Mouse (Mus musculus): ENCODE results near the gene Yif1a. TPM values are rescaled to one million over a fixed set of nuclear protein-coding genes. Genes with fewer than 3 reads are reported as not detected.

The Yif1a gene
- 58.0 TPM for polyA plus RNA-seq (2017; shearing (Covaris generic))

GRCm38 (mm10) chr19:5087884-5088728, at the start of gene Yif1a:
Gene Yif1a (plus strand): TSS chr19:5088538.

DNA sequence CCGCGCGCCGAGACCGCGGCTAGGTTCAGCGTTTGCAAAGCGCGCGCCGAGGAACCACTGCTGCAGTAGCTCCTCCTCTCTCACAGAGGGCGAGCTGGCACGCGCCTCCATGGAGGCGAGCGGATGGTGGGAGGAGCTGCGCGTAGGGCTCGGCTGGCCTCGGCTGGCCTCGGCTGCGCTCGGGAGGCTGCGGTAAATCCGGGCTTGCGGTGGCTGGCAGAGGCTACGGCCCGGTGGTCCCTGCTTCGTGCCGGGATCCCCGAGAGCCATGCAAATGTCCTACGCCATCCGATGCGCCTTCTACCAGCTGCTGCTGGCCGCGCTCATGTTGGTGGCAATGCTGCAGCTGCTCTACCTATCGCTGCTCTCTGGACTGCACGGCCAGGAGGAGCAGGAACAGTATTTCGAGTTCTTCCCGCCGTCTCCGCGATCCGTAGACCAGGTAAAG, 49.6 kb upstream of the Yif1a start, which contains the start of the genes B4gat1 and AC124502.3:
Gene B4gat1, plus strand, starts transcription at position 118 of the 448 bp plus-strand sequence.
Gene AC124502.3, plus strand, starts transcription at position 183 of the 448 bp plus-strand sequence.

GRCm38 (mm10) chr19:5040862-5041523, 47.3 kb upstream of the Yif1a start, which contains the start of gene Brms1:
Gene Brms1 (plus strand): TSS chr19:5041354.

GRCm38 (mm10) chr19:5050047-5050905, 38.1 kb upstream of the Yif1a start, which contains the start of gene Rin1:
Gene Rin1 (plus strand): TSS chr19:5050481.

GRCm38 (mm10) chr19:5067867-5068569, 20.3 kb upstream of the Yif1a start, which contains the start of gene Cd248:
Gene Cd248 (plus strand): TSS chr19:5068078.

GRCm38 (mm10) chr19:5085145-5085863, 3.0 kb upstream of the Yif1a start, which contains the start of gene Tmem151a:
Gene Tmem151a (minus strand): TSS chr19:5085531.

GRCm38 (mm10) chr19:5098363-5099143, 10.2 kb downstream of the Yif1a start, which contains the start of gene Cnih2:
Gene Cnih2 (minus strand): TSS chr19:5098521.

GRCm38 (mm10) chr19:5106731-5107191, 18.4 kb downstream of the Yif1a start, which contains the start of gene Rab1b:
Gene Rab1b (minus strand): TSS chr19:5107072.

GRCm38 (mm10) chr19:5118384-5118698, 30.0 kb downstream of the Yif1a start, which contains the start of gene Klc2:
Gene Klc2 (minus strand): TSS chr19:5118560.

Other genes starting within 250 kb of the Yif1a start
- gene Ccs, start 249.2 kb upstream of the Yif1a start, polyA plus RNA-seq (2017; shearing (Covaris generic)) = 213 TPM
- 0.28 TPM for gene Ccdc87, start 249.2 kb upstream of the Yif1a start, polyA plus RNA-seq (2017; shearing (Covaris generic))
- 7.4 TPM for gene Ctsf, start 233.4 kb upstream of the Yif1a start, polyA plus RNA-seq (2017; shearing (Covaris generic))
- gene Actn3, start 210.6 kb upstream of the Yif1a start, polyA plus RNA-seq (2017; shearing (Covaris generic)) = 0.10 TPM
- 7.9 TPM for gene Zdhhc24, start 209.9 kb upstream of the Yif1a start, polyA plus RNA-seq (2017; shearing (Covaris generic))
- 0.92 TPM for gene Bbs1, start 181.9 kb upstream of the Yif1a start, polyA plus RNA-seq (2017; shearing (Covaris generic))
- gene Dpp3, start 160.3 kb upstream of the Yif1a start, polyA plus RNA-seq (2017; shearing (Covaris generic)) = 136 TPM
- 0.65 TPM for gene Peli3, start 145.4 kb upstream of the Yif1a start, polyA plus RNA-seq (2017; shearing (Covaris generic))
- gene Mrpl11, start 126.4 kb upstream of the Yif1a start, polyA plus RNA-seq (2017; shearing (Covaris generic)) = 59.2 TPM
- gene Npas4, start 98.2 kb upstream of the Yif1a start, polyA plus RNA-seq (2017; shearing (Covaris generic)) = 1.8 TPM
- 2.0 TPM for gene Slc29a2, start 64.7 kb upstream of the Yif1a start, polyA plus RNA-seq (2017; shearing (Covaris generic))
- 18.7 TPM for gene B4gat1, start 49.7 kb upstream of the Yif1a start, polyA plus RNA-seq (2017; shearing (Covaris generic))
- gene AC124502.3, start 49.6 kb upstream of the Yif1a start, polyA plus RNA-seq (2017; shearing (Covaris generic)) = 3.6 TPM
- gene Brms1, start 47.2 kb upstream of the Yif1a start, polyA plus RNA-seq (2017; shearing (Covaris generic)) = 81.9 TPM
- 0.26 TPM for gene Rin1, start 38.1 kb upstream of the Yif1a start, polyA plus RNA-seq (2017; shearing (Covaris generic))
- gene Cd248, start 20.5 kb upstream of the Yif1a start, polyA plus RNA-seq (2017; shearing (Covaris generic)) = not detected
- gene Tmem151a, start 3.0 kb upstream of the Yif1a start, polyA plus RNA-seq (2017; shearing (Covaris generic)) = not detected
- 1.4 TPM for gene Cnih2, start 10.0 kb downstream of the Yif1a start, polyA plus RNA-seq (2017; shearing (Covaris generic))
- gene Rab1b, start 18.5 kb downstream of the Yif1a start, polyA plus RNA-seq (2017; shearing (Covaris generic)) = 240 TPM
- gene Klc2, start 30.0 kb downstream of the Yif1a start, polyA plus RNA-seq (2017; shearing (Covaris generic)) = 3.3 TPM
- 16.5 TPM for gene Pacs1, start 184.6 kb downstream of the Yif1a start, polyA plus RNA-seq (2017; shearing (Covaris generic))
- 415 TPM for gene Sf3b2, start 206.9 kb downstream of the Yif1a start, polyA plus RNA-seq (2017; shearing (Covaris generic))
- gene Gal3st3, start 209.8 kb downstream of the Yif1a start, polyA plus RNA-seq (2017; shearing (Covaris generic)) = not detected
- not detected for gene Catsper1, start 247.2 kb downstream of the Yif1a start, polyA plus RNA-seq (2017; shearing (Covaris generic))

Measured in activated CD4-positive, CD25-positive, alpha-beta regulatory T cell, adult 9 weeks (primary cell).